Comparison of ENCODE assay signal across 32 mouse cellular contexts in genomic region chr15:99558947-99559346, GRCm38 (mm10). TPM values are rescaled to one million over a fixed set of nuclear protein-coding genes. Genes with fewer than 3 reads are reported as not detected.
DNase-seq lines count a peak whose midpoint lies in the region; ATAC-seq and TF ChIP-seq lines count a peak whose summit lies in the region.
"Had no signal": no experiment of that assay in that cellular context is flagged by ENCODE, and none has a peak within 500 bp of the region (broad histone marks: within the 10 kb centered on the region; RNA-seq: fewer than 3 reads in every experiment).

No protein-coding gene starts in this region.

- H3K27me3 ChIP-seq in hindbrain, postnatal 0 days (ENCODE audit: insufficient read depth, low read length): no peaks in the 10 kb centered on the region
- H3K27me3 ChIP-seq in hindbrain, embryonic 11.5 days (ENCODE audit: control insufficient read depth, insufficient read depth, low read length): no peaks in the 10 kb centered on the region
- H3K27me3 ChIP-seq in liver, embryonic 14.5 days (ENCODE audit: control insufficient read depth, insufficient read depth, low read length): no peaks in the 10 kb centered on the region
- no peaks in the 10 kb centered on the region for H3K27me3 ChIP-seq in midbrain, postnatal 0 days (ENCODE audit: insufficient read depth, low read length)
- 0 out of 2 replicates have a peak, but pooled peaks cover 8% of the 10 kb centered on the region for H3K27me3 ChIP-seq in midbrain, embryonic 13.5 days
- H3K27me3 ChIP-seq in forebrain, embryonic 10.5 days (ENCODE audit: poor library complexity, severe bottlenecking): peaks cover 32% of the 10 kb centered on the region
- H3K27me3 ChIP-seq in kidney, embryonic 15.5 days: no peaks in the 10 kb centered on the region
- H3K27me3 ChIP-seq: forebrain, embryonic 13.5 days had no signal

- H3K9ac ChIP-seq in hindbrain, postnatal 0 days (replicated peaks; ENCODE audit: low read length): no peak overlapping the region
- H3K9ac ChIP-seq in hindbrain, embryonic 11.5 days (ENCODE audit: low read depth, low read length): no peak overlapping the region
- H3K9ac ChIP-seq in liver, embryonic 14.5 days (replicated peaks): no peak overlapping the region
- H3K9ac ChIP-seq in midbrain, postnatal 0 days (replicated peaks; ENCODE audit: low read length, poor library complexity, severe bottlenecking): no peak overlapping the region
- H3K9ac ChIP-seq in midbrain, embryonic 13.5 days (replicated peaks): no peak overlapping the region
- H3K9ac ChIP-seq in kidney, embryonic 15.5 days: no peak overlapping the region
- H3K9ac ChIP-seq: embryonic facial prominence, embryonic 13.5 days; forebrain, embryonic 13.5 days; heart, embryonic 12.5 days; heart, embryonic 15.5 days; hindbrain, embryonic 14.5 days had no signal

- H3K4me3 ChIP-seq in hindbrain, postnatal 0 days (ENCODE audit: low read length): no peak overlapping the region
- H3K4me3 ChIP-seq in hindbrain, embryonic 11.5 days (ENCODE audit: low read depth, low read length): no peak overlapping the region
- H3K4me3 ChIP-seq in liver, embryonic 14.5 days (ENCODE audit: insufficient read depth in 1 of 2, low read depth in 2 of 2, low read length in 2 of 2): no peak overlapping the region
- H3K4me3 ChIP-seq in midbrain, postnatal 0 days (ENCODE audit: low read depth, low read length): no peak overlapping the region
- no peak overlapping the region for H3K4me3 ChIP-seq in midbrain, embryonic 13.5 days (replicated peaks)
- no peak overlapping the region for H3K4me3 ChIP-seq in forebrain, embryonic 10.5 days
- H3K4me3 ChIP-seq in kidney, embryonic 15.5 days (replicated peaks): no peak overlapping the region
- H3K4me3 ChIP-seq: embryonic facial prominence, embryonic 10.5 days; embryonic facial prominence, embryonic 13.5 days; erythroblast, embryonic 14.5 days; forebrain, embryonic 13.5 days; gastrocnemius, adult 2 months; heart, embryonic 12.5 days; heart, embryonic 15.5 days; hindbrain, embryonic 10.5 days had no signal

- no peak for DNase-seq in hindbrain, postnatal 0 days (ENCODE audit: low spot score)
- DNase-seq in hindbrain, embryonic 11.5 days (ENCODE audit: low spot score): no peak
- no peak for DNase-seq in liver, embryonic 14.5 days (ENCODE audit: low read depth in 3 of 3, low spot score in 3 of 3)
- DNase-seq in liver: no peak
- no peak for DNase-seq in midbrain, postnatal 0 days (ENCODE audit: low spot score)
- DNase-seq in forebrain, embryonic 10.5 days (ENCODE audit: extremely low spot score, low spot score): no peak
- DNase-seq: adrenal gland, adult 8-10 months; adrenal gland, postnatal 25 days; cerebellum, adult 11-12 months; cerebellum, adult 8-10 months; cerebellum, postnatal 10 days; cerebellum, postnatal 36 days; embryo, embryonic 11 days; gastrocnemius, adult 2 months; gastrocnemius, postnatal 14 days; heart, adult 11 months; heart, postnatal 10 days; heart, postnatal 36 days had no signal

- ATAC-seq in hindbrain, postnatal 0 days: no peak
- ATAC-seq in hindbrain, embryonic 11.5 days (ENCODE audit: low FRiP score): no peak
- ATAC-seq in liver, embryonic 14.5 days (ENCODE audit: insufficient read depth): no peak
- no peak for ATAC-seq in midbrain, postnatal 0 days (ENCODE audit: low FRiP score)
- no peak for ATAC-seq in midbrain, embryonic 13.5 days
- ATAC-seq in kidney, embryonic 15.5 days (replicated peaks; ENCODE audit: low FRiP score): no peak
- ATAC-seq: activated CD4-positive, CD25-positive, alpha-beta regulatory T cell, adult 4 months; forebrain, embryonic 13.5 days; forebrain, embryonic 16.5 days had no signal

- peak; percentile 20; the same call in 1 of the 2 replicates for TF ChIP-seq CTCF in hindbrain, postnatal 0 days (IDR thresholded peaks at IDR 0.05; ENCODE audit: low read depth)
- TF ChIP-seq CTCF in liver, embryonic 14.5 days (IDR thresholded peaks at IDR 0.05; ENCODE audit: low read depth): peak; percentile 13; the same call in 1 of the 2 replicates
- peak; percentile 20; the same call in 1 of the 2 replicates for TF ChIP-seq CTCF in midbrain, postnatal 0 days (IDR thresholded peaks at IDR 0.05)

- no peak overlapping the region for H3K27ac ChIP-seq in hindbrain, postnatal 0 days
- H3K27ac ChIP-seq in hindbrain, embryonic 11.5 days (ENCODE audit: low read depth, low read length): no peak overlapping the region
- no peak overlapping the region for H3K27ac ChIP-seq in liver, embryonic 14.5 days
- no peak overlapping the region for H3K27ac ChIP-seq in midbrain, postnatal 0 days (ENCODE audit: low read depth, low read length)
- no peak overlapping the region for H3K27ac ChIP-seq in midbrain, embryonic 13.5 days
- H3K27ac ChIP-seq in forebrain, embryonic 10.5 days: no peak overlapping the region
- no peak overlapping the region for H3K27ac ChIP-seq in kidney, embryonic 15.5 days
- H3K27ac ChIP-seq: embryonic facial prominence, embryonic 10.5 days; embryonic facial prominence, embryonic 13.5 days; forebrain, embryonic 13.5 days; gastrocnemius, adult 2 months; heart, embryonic 15.5 days; hindbrain, embryonic 10.5 days; hindbrain, embryonic 14.5 days had no signal

- H3K36me3 ChIP-seq in hindbrain, postnatal 0 days (ENCODE audit: insufficient read depth, low read length): no peaks in the 10 kb centered on the region
- H3K36me3 ChIP-seq in hindbrain, embryonic 11.5 days (ENCODE audit: control insufficient read depth, insufficient read depth, low read length): no peaks in the 10 kb centered on the region
- no peaks in the 10 kb centered on the region for H3K36me3 ChIP-seq in liver, embryonic 14.5 days (replicated peaks; ENCODE audit: control insufficient read depth, insufficient read depth, low read depth)
- no peaks in the 10 kb centered on the region for H3K36me3 ChIP-seq in midbrain, postnatal 0 days (ENCODE audit: insufficient read depth, low read length)
- H3K36me3 ChIP-seq in midbrain, embryonic 13.5 days: no peaks in the 10 kb centered on the region
- H3K36me3 ChIP-seq in forebrain, embryonic 10.5 days (replicated peaks): no peaks in the 10 kb centered on the region
- no peaks in the 10 kb centered on the region for H3K36me3 ChIP-seq in kidney, embryonic 15.5 days
- H3K36me3 ChIP-seq: embryonic facial prominence, embryonic 10.5 days; embryonic facial prominence, embryonic 13.5 days; G1E; heart, embryonic 12.5 days; heart, embryonic 15.5 days; hindbrain, embryonic 10.5 days had no signal

- no peaks in the 10 kb centered on the region for H3K4me1 ChIP-seq in hindbrain, postnatal 0 days (ENCODE audit: insufficient read depth, low read length)
- no peaks in the 10 kb centered on the region for H3K4me1 ChIP-seq in hindbrain, embryonic 11.5 days (replicated peaks; ENCODE audit: control insufficient read depth, insufficient read depth, low read length)
- H3K4me1 ChIP-seq in liver, embryonic 14.5 days (replicated peaks; ENCODE audit: control insufficient read depth in 2 of 2, insufficient read depth in 2 of 2, low read length in 1 of 2): no peaks in the 10 kb centered on the region
- no peaks in the 10 kb centered on the region for H3K4me1 ChIP-seq in midbrain, postnatal 0 days (ENCODE audit: insufficient read depth, low read length)
- no peaks in the 10 kb centered on the region for H3K4me1 ChIP-seq in midbrain, embryonic 13.5 days (replicated peaks)
- H3K4me1 ChIP-seq in forebrain, embryonic 10.5 days: peaks cover 30% of the 10 kb centered on the region
- peaks cover 4% of the 10 kb centered on the region; the same call in 1 of the 2 replicates for H3K4me1 ChIP-seq in kidney, embryonic 15.5 days
- H3K4me1 ChIP-seq: heart, embryonic 12.5 days; heart, embryonic 15.5 days had no signal

- no peak overlapping the region for H3K4me2 ChIP-seq in hindbrain, postnatal 0 days (ENCODE audit: low read depth, low read length)
- H3K4me2 ChIP-seq in hindbrain, embryonic 11.5 days (replicated peaks; ENCODE audit: low read depth, low read length): no peak overlapping the region
- no peak overlapping the region for H3K4me2 ChIP-seq in liver, embryonic 14.5 days (ENCODE audit: low read depth)
- no peak overlapping the region for H3K4me2 ChIP-seq in midbrain, postnatal 0 days (ENCODE audit: low read depth, low read length, poor library complexity, severe bottlenecking)
- no peak overlapping the region for H3K4me2 ChIP-seq in midbrain, embryonic 13.5 days (replicated peaks)
- H3K4me2 ChIP-seq in kidney, embryonic 15.5 days: no peak overlapping the region
- H3K4me2 ChIP-seq: embryonic facial prominence, embryonic 13.5 days; forebrain, embryonic 13.5 days; heart, embryonic 12.5 days; heart, embryonic 15.5 days; hindbrain, embryonic 14.5 days had no signal

- no peaks in the 10 kb centered on the region for H3K9me3 ChIP-seq in hindbrain, postnatal 0 days (ENCODE audit: low read length)
- H3K9me3 ChIP-seq in hindbrain, embryonic 11.5 days (ENCODE audit: control insufficient read depth, low read length): no peaks in the 10 kb centered on the region
- H3K9me3 ChIP-seq in liver, embryonic 14.5 days (ENCODE audit: control insufficient read depth, low read length): no peaks in the 10 kb centered on the region
- no peaks in the 10 kb centered on the region for H3K9me3 ChIP-seq in midbrain, postnatal 0 days (ENCODE audit: low read length)
- no peaks in the 10 kb centered on the region for H3K9me3 ChIP-seq in midbrain, embryonic 13.5 days
- H3K9me3 ChIP-seq in forebrain, embryonic 10.5 days: no peaks in the 10 kb centered on the region
- no peaks in the 10 kb centered on the region for H3K9me3 ChIP-seq in kidney, embryonic 15.5 days (replicated peaks)
- H3K9me3 ChIP-seq: embryonic facial prominence, embryonic 10.5 days; embryonic facial prominence, embryonic 13.5 days; forebrain, embryonic 13.5 days; G1E; heart, embryonic 12.5 days; heart, embryonic 15.5 days; hindbrain, embryonic 10.5 days had no signal

- WGBS in hindbrain, postnatal 0 days: 86% methylated on average over 1 of the region's 1 CpGs
- whole genome bisulfite sequencing in hindbrain, embryonic 11.5 days: 92% methylated on average over 1 of the region's 1 CpGs
- WGBS in liver, embryonic 14.5 days (ENCODE audit: insufficient replicate concordance): 47% methylated on average over 1 of the region's 1 CpGs
- WGBS in midbrain, postnatal 0 days: 86% methylated on average over 1 of the region's 1 CpGs
- WGBS in midbrain, embryonic 13.5 days: 86% methylated on average over 1 of the region's 1 CpGs
- 86% methylated on average over 1 of the region's 1 CpGs for WGBS in forebrain, embryonic 10.5 days
- 98% methylated on average over 1 of the region's 1 CpGs for WGBS in kidney, embryonic 15.5 days

- no peak for TF ChIP-seq EP300 in liver, embryonic 14.5 days (IDR thresholded peaks at IDR 0.05; ENCODE audit: low read depth)

RNA-seq across cellular contexts. Expression of gene Aqp2, which starts 19.9 kb away (rescaled TPM):
- not detected in 2 replicates for total RNA-seq in hindbrain, postnatal 0 days (2014; rRNA removed)
- polyA plus RNA-seq in hindbrain, postnatal 0 days (2015; fragmentation: Nextera tagmentation; extraction: Ambion mirVana): 0.10 TPM in 1 of 2 replicates, not detected in the other
- polyA plus RNA-seq in hindbrain, embryonic 11.5 days (2014; fragmentation: Nextera tagmentation; extraction: Ambion mirVana): not detected in 2 replicates
- polyA plus RNA-seq in liver, embryonic 14.5 days (2012; rRNA removed): not detected in 2 replicates
- polyA plus RNA-seq in liver, embryonic 14.5 days (2014; fragmentation: Nextera tagmentation; extraction: Ambion mirVana): not detected in 2 replicates
- not detected in 2 replicates for total RNA-seq in midbrain, postnatal 0 days (2014; rRNA removed)
- polyA plus RNA-seq in midbrain, postnatal 0 days (2015; fragmentation: Nextera tagmentation; extraction: Ambion mirVana): not detected in 2 replicates
- polyA plus RNA-seq in midbrain, embryonic 13.5 days (2015; fragmentation: Nextera tagmentation; extraction: Ambion mirVana): not detected in 2 replicates
- polyA plus RNA-seq in forebrain, embryonic 10.5 days (2016; fragmentation: Nextera tagmentation; extraction: Ambion mirVana): not detected in 2 replicates
- polyA plus RNA-seq in kidney, embryonic 15.5 days (2015; fragmentation: Nextera tagmentation; extraction: Ambion mirVana): 42.5 and 66.2 TPM in 2 replicates
- total RNA-seq: gastrocnemius, adult 2 months; gastrocnemius, postnatal 14 days; gastrocnemius, postnatal 4 days; heart, postnatal 10 days; heart, postnatal 36 days had no signal
- polyA plus RNA-seq: activated CD4-positive, CD25-positive, alpha-beta regulatory T cell, adult 4 months; embryonic facial prominence, embryonic 10.5 days; embryonic facial prominence, embryonic 13.5 days; erythroblast, embryonic 14.5 days; forebrain, embryonic 13.5 days; forebrain, embryonic 16.5 days; G1E; heart, embryonic 12.5 days; heart, embryonic 15.5 days; hindbrain, embryonic 10.5 days; hindbrain, embryonic 14.5 days had no signal

RNA-seq across cellular contexts. Expression of gene Faim2, which starts 31.0 kb away (rescaled TPM):
- total RNA-seq in hindbrain, postnatal 0 days (2014; rRNA removed): 30.5 and 33.4 TPM in 2 replicates
- polyA plus RNA-seq in hindbrain, postnatal 0 days (2015; fragmentation: Nextera tagmentation; extraction: Ambion mirVana): 54.6 and 57.9 TPM in 2 replicates
- 0.97 and 2.3 TPM in 2 replicates for polyA plus RNA-seq in hindbrain, embryonic 11.5 days (2014; fragmentation: Nextera tagmentation; extraction: Ambion mirVana)
- 0.02 TPM in 1 of 2 replicates, not detected in the other for polyA plus RNA-seq in liver, embryonic 14.5 days (2012; rRNA removed)
- polyA plus RNA-seq in liver, embryonic 14.5 days (2014; fragmentation: Nextera tagmentation; extraction: Ambion mirVana): not detected in 2 replicates
- 42.0 and 42.1 TPM in 2 replicates for total RNA-seq in midbrain, postnatal 0 days (2014; rRNA removed)
- polyA plus RNA-seq in midbrain, postnatal 0 days (2015; fragmentation: Nextera tagmentation; extraction: Ambion mirVana): 72.0 and 82.5 TPM in 2 replicates
- polyA plus RNA-seq in midbrain, embryonic 13.5 days (2015; fragmentation: Nextera tagmentation; extraction: Ambion mirVana): 9.5 and 12.1 TPM in 2 replicates
- 0.32 and 0.44 TPM in 2 replicates for polyA plus RNA-seq in forebrain, embryonic 10.5 days (2016; fragmentation: Nextera tagmentation; extraction: Ambion mirVana)
- polyA plus RNA-seq in kidney, embryonic 15.5 days (2015; fragmentation: Nextera tagmentation; extraction: Ambion mirVana): 0.30 and 1.1 TPM in 2 replicates
- total RNA-seq: gastrocnemius, postnatal 4 days had no signal
- polyA plus RNA-seq: erythroblast, embryonic 14.5 days; G1E had no signal

RNA-seq across cellular contexts. Expression of gene Aqp5, which starts 31.6 kb away (rescaled TPM):
- 3.8 and 5.5 TPM in 2 replicates for total RNA-seq in hindbrain, postnatal 0 days (2014; rRNA removed)
- 1.1 TPM in 2 replicates for polyA plus RNA-seq in hindbrain, postnatal 0 days (2015; fragmentation: Nextera tagmentation; extraction: Ambion mirVana)
- polyA plus RNA-seq in hindbrain, embryonic 11.5 days (2014; fragmentation: Nextera tagmentation; extraction: Ambion mirVana): 0.28 and 0.36 TPM in 2 replicates
- 0.07 and 0.09 TPM in 2 replicates for polyA plus RNA-seq in liver, embryonic 14.5 days (2012; rRNA removed)
- polyA plus RNA-seq in liver, embryonic 14.5 days (2014; fragmentation: Nextera tagmentation; extraction: Ambion mirVana): not detected in 2 replicates
- 2.4 and 3.2 TPM in 2 replicates for total RNA-seq in midbrain, postnatal 0 days (2014; rRNA removed)
- polyA plus RNA-seq in midbrain, postnatal 0 days (2015; fragmentation: Nextera tagmentation; extraction: Ambion mirVana): 1.0 and 1.4 TPM in 2 replicates
- polyA plus RNA-seq in midbrain, embryonic 13.5 days (2015; fragmentation: Nextera tagmentation; extraction: Ambion mirVana): 0.79 and 1.1 TPM in 2 replicates
- not detected in 2 replicates for polyA plus RNA-seq in forebrain, embryonic 10.5 days (2016; fragmentation: Nextera tagmentation; extraction: Ambion mirVana)
- polyA plus RNA-seq in kidney, embryonic 15.5 days (2015; fragmentation: Nextera tagmentation; extraction: Ambion mirVana): 1.5 and 2.6 TPM in 2 replicates
- total RNA-seq: gastrocnemius, adult 2 months; gastrocnemius, postnatal 14 days; gastrocnemius, postnatal 4 days; heart, postnatal 36 days had no signal
- polyA plus RNA-seq: activated CD4-positive, CD25-positive, alpha-beta regulatory T cell, adult 4 months; embryonic facial prominence, embryonic 10.5 days; erythroblast, embryonic 14.5 days; G1E had no signal

RNA-seq across cellular contexts. Expression of gene Aqp6, which starts 42.3 kb away (rescaled TPM):
- total RNA-seq in hindbrain, postnatal 0 days (2014; rRNA removed): 0.14 and 0.26 TPM in 2 replicates
- polyA plus RNA-seq in hindbrain, postnatal 0 days (2015; fragmentation: Nextera tagmentation; extraction: Ambion mirVana): 0.33 and 0.50 TPM in 2 replicates
- polyA plus RNA-seq in hindbrain, embryonic 11.5 days (2014; fragmentation: Nextera tagmentation; extraction: Ambion mirVana): 1.0 and 1.7 TPM in 2 replicates
- not detected in 2 replicates for polyA plus RNA-seq in liver, embryonic 14.5 days (2012; rRNA removed)
- polyA plus RNA-seq in liver, embryonic 14.5 days (2014; fragmentation: Nextera tagmentation; extraction: Ambion mirVana): not detected in 2 replicates
- total RNA-seq in midbrain, postnatal 0 days (2014; rRNA removed): 1.7 TPM in 1 of 2 replicates, not detected in the other
- polyA plus RNA-seq in midbrain, postnatal 0 days (2015; fragmentation: Nextera tagmentation; extraction: Ambion mirVana): 0.23 and 0.28 TPM in 2 replicates
- polyA plus RNA-seq in midbrain, embryonic 13.5 days (2015; fragmentation: Nextera tagmentation; extraction: Ambion mirVana): 0.71 and 0.99 TPM in 2 replicates
- polyA plus RNA-seq in forebrain, embryonic 10.5 days (2016; fragmentation: Nextera tagmentation; extraction: Ambion mirVana): not detected in 2 replicates
- polyA plus RNA-seq in kidney, embryonic 15.5 days (2015; fragmentation: Nextera tagmentation; extraction: Ambion mirVana): 0.08 TPM in 1 of 2 replicates, not detected in the other
- total RNA-seq: adrenal gland, adult 8-10 months; adrenal gland, postnatal 25 days; G1E; gastrocnemius, adult 2 months; gastrocnemius, postnatal 14 days; gastrocnemius, postnatal 4 days; heart, postnatal 10 days; heart, postnatal 36 days had no signal
- polyA plus RNA-seq: activated CD4-positive, CD25-positive, alpha-beta regulatory T cell, adult 4 months; embryonic facial prominence, embryonic 10.5 days; embryonic facial prominence, embryonic 13.5 days; erythroblast, embryonic 14.5 days; forebrain, embryonic 13.5 days; forebrain, embryonic 16.5 days; G1E; heart, embryonic 12.5 days; heart, embryonic 15.5 days had no signal

Comparison
In these comparisons a context has a peak if more than half of its experiments do, and no peak if none do; other contexts are left out.
1. RNA of gene Aqp2, which starts 19.9 kb away (polyA plus RNA-seq): 42.5 to 66.2 TPM in kidney, embryonic 15.5 days; 0.10 TPM in hindbrain, postnatal 0 days, not detected in hindbrain, embryonic 11.5 days, not detected in liver, embryonic 14.5 days, not detected in midbrain, postnatal 0 days, not detected in midbrain, embryonic 13.5 days and not detected in forebrain, embryonic 10.5 days; every median in the first group is over 10 times any median in the second.
2. Peak in every context shown above with its lines, with median percentiles within 50 percentile points of each other: CTCF ChIP-seq.